Mouse (Mus musculus) spleen, adult 18-20 months (tissue): ENCODE results near the gene Iqschfp.

Experiments
- DNase-seq, 2 experiments: peaks; one replicate each; pipeline ENCODE4 v3.0.0; 2022; ENCODE audit warnings: mixed read lengths in 2 of 2

Iqschfp gene

DNA sequence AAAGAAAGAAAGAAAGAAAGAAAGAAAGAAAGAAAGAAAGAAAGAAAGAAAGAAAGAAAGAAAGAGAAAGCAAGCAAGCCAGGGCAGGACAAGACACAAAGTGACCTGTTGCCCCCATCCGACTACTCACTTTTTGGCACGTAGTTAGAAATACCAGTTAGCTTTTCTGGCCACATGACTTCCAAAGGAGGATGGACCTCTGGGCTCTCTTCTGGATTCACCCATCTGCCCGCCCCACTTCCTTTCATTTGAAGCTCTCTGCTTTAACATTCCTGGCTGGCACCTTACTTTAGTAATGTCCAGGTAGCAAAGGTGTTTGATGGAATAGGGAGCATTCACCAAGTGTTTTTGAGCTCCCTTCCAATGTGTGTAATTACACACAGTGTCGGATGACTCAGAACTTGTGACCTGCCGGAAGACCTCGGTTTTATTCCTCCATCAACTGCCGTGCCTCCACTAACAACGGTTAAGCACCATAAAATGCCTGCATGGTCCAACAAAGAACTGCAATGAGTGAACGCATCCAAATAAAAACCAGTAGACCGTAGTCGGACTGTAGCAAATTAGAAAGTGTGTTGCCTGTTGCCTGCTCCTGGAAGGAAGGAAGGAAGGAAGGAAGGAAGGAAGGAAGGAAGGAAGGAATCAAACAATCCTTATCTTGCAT lies 718.7 kb downstream of the Iqschfp start:
- DNase-seq: no peak

DNA sequence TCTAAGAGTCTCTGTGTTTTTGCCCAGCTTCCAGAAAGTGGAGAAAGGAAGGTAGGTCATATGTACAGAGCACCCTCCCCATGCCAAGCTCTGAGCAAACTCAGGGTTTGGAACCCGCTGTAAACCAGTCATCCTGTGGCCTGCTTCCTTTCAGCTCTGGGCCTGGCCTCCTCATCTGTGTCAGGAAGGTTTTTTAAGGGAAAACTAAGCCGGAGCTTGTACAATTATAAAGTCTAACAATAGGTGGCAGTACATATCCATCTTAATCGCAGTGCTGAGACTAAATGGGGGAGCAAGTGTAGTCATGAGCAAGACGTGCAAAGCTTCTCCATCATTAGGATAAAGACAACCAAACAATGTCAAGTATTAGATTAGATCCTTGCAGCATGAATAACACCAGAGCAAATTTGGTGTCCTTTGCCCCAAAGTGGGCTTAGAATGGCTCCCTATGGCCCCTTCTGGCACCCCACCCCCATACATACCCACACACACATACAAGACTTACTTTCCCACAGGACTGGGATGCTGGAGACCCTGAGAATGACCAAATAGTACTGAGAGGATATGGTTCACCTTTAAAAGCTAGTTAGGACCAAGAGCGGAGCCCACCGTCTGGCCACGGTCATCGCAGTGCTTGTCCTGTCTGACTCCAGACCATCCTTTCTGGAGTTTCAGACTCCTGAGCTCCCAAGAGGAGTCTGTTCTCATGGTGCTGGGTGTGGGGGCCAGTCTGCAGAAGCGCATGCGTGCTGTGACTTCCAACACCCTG lies 723.2 kb downstream of the Iqschfp start:
- no peak for DNase-seq

DNA sequence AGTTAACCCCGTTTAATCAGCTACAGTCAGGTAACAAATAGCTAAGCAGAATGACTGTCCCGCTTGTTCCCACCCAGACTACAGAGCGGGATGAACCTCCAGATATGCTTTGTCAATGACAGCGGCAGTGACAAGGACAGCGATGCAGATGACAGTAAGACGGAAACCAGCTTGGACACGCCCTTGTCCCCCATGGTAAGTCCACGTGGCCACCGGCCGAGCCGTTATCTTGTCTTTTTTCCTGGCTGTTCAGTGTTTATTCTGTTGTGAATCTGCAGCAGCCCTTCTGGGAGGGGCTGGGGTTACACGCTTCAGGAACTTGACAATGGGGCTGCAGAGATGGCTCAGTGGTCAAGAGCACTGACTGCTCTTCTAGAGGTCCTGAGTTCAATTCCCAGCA lies 724.3 kb downstream of the Iqschfp start:
- no peak for DNase-seq

DNA sequence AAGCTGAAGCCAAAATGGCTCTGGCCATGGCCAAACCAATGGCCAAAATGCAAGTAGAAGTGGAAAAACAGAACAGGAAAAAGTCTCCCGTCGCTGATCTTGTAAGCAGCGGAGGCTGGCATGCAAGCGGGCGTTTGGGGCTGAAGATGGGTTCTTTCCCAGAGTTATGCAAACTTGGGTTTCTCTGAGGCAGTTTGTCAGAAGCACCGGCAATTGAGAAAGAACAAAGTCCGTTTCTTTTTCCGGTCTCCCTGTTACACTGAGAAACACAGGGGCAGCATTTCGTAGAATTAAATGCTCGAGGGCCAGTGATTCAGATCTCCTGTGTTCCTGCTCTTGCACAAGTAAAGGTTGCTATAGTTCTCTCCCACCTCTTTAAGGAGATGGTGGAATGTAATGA lies 725.7 kb downstream of the Iqschfp start:
- no peak for DNase-seq

- DNase-seq: no peak
These were observed 727.1 kb downstream of the Iqschfp start for GRCm38 (mm10) chr3:68619097-68619496.

DNA sequence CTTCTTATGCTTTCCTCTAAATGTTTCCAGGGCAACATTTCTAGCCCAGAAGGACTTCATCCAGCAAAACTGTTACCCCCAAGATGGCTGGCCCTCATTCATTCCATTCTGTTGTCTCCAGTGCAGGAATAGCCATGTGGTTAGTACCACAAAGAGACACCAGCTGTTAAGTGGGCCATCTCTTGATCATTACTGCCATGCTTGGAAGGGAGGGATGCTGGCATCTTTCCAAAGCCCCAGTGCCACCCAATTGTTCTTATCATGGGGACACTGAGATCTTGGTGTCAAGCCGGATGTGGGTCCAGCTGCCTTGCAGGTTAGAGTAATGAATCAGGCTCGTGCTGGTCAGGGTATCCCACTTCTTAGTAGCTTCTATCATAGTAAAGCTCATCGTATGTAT lies 729.9 kb downstream of the Iqschfp start:
- no peak for DNase-seq

- no peak for DNase-seq
These were observed 731.0 kb downstream of the Iqschfp start for GRCm38 (mm10) chr3:68623036-68623435.

GRCm38 (mm10) chr3:68624471-68624870 lies 732.4 kb downstream of the Iqschfp start:
- no peak for DNase-seq

- no peak for DNase-seq
These were observed 738.2 kb downstream of the Iqschfp start for GRCm38 (mm10) chr3:68630261-68630660.

DNA sequence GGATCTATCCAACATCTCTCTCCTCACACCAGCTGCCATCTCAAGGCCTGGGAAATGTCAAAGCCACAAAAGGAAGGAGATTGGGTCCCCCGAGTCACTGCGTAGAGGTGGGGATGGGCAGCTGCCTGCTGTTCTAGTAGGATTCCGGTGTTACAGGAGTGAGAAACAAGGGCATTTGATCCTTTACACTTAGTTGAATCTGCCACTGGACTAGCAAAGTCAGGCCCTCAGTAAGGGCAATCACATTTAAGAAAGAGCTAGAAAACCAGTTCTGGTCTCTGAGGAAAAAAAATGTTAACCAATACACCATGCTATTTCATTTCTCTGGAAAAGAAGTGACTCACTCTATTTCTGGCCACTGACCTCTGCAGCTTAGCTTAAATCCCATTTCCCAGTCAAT lies 738.8 kb downstream of the Iqschfp start:
- no peak for DNase-seq

- DNase-seq: no peak
These were observed 740.7 kb downstream of the Iqschfp start for GRCm38 (mm10) chr3:68632714-68633113.

DNA sequence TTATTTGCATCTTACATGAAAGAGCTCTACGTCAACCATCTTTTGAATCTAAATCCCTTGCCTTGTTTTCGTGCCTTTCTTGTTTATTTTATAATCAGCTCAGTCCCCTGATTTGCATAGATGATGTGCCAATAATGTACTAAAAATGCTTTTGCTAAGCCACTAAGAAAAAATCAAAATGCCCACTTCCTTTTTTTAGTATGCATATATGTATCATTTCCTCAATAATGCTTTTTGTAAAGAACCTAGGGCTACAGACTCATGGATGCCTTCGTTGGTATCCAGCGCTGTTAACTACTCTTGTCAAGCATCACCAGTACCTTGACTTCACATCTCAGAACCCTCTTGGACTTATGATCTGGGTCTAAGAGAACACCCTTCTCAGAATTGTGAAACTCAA lies 741.5 kb downstream of the Iqschfp start:
- no peak for DNase-seq

- no peak for DNase-seq
These were observed 745.9 kb downstream of the Iqschfp start for GRCm38 (mm10) chr3:68637960-68638359.

DNA sequence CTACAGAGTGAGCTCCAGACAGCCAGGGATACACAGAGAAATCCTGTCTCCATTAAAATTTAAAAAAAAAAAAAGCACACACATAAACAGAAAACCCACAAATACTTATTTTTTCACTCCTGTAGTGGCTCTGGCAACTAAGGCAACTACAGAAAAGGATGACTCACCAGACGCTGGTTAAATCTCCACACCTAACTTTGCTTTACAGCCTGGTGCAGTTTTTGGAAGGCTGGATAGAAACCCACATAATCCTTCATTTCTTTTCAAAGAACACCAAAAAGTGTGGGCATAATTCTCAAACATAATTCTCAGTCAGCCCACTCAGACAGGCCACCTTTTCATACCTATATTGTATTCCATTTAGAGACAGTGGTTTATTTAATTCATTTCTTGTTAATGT lies 746.7 kb downstream of the Iqschfp start:
- DNase-seq: no peak

- DNase-seq: no peak
These were observed 750.9 kb downstream of the Iqschfp start for GRCm38 (mm10) chr3:68642935-68643334.

GRCm38 (mm10) chr3:68646387-68647130 lies 754.5 kb downstream of the Iqschfp start:
- peak in 1 of 2 experiments; percentile 31 for DNase-seq

GRCm38 (mm10) chr3:68647282-68647681 lies 755.2 kb downstream of the Iqschfp start:
- no peak for DNase-seq

DNA sequence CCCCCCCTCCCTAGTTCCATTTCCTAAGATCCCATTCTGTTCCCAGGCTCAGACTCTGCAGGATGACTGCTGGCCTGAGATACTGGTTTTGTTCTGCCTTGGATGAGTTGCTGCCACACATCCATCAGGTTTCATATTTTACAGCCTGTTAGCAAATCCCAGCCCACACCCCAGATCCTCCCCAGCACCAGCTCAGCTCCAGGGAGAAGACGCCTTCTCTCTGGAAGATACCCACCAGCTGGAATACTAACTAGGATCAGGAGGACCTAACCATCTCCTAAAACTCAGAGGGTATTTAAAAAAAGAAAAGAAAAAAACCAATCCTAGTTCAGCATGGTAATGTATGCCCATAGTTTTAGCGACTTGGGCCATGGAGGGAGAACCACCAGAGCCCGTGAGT lies 758.2 kb downstream of the Iqschfp start:
- DNase-seq: no peak

GRCm38 (mm10) chr3:68656607-68657352 lies 764.7 kb downstream of the Iqschfp start:
- DNase-seq: no peak

GRCm38 (mm10) chr3:68657589-68658245 lies 765.7 kb downstream of the Iqschfp start:
- DNase-seq: no peak

DNA sequence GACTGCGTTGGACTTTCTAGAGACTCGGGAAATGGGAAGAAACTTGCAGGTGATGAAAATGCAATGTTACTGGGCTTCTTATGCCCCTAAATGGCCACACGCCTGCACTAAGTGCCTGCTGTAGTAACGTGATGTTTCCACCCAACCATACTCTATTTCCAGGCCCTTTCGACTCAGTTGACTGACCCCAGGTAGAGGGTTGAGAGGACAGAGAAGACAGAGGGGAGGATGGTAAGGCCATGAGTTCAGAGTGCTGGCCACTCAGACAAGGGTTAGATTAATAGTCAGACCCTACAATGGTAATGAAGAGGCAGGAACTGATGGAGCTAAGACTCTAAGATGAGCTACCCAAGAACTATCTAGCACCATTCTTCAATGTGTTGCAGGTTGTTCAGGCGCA lies 768.0 kb downstream of the Iqschfp start:
- DNase-seq: no peak

GRCm38 (mm10) chr3:68660538-68660937 lies 768.5 kb downstream of the Iqschfp start:
- DNase-seq: no peak

DNA sequence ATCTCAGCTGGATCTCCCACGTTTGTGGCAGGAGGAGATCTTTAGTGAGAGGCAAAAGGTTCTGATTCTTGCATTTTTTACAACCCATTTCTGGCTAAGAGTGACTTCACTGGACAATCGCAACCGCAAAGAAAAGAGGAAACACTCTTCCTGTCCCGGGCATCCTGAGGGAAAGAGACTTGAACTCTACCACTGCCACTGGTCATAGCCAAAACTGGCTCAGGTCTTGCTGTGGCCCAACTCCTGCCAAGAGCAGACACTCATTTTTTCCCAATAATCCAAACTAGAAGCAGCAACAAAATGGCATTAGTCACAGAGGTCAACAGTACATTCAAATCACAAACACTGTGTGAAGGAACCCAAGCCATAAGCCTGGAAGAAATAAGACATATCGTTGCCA lies 770.4 kb downstream of the Iqschfp start:
- DNase-seq: no peak
